Mouse (Mus musculus) hindbrain, embryonic 10.5 days (tissue): ENCODE results near the gene Syn3. TPM values are rescaled to one million over a fixed set of nuclear protein-coding genes. Genes with fewer than 3 reads are reported as not detected.

Experiments used
- DNase-seq: peaks from one replicate; pipeline ENCODE4 v3.0.0-alpha.2; 2017; ENCODE audit warnings: low spot score
- H3K27ac ChIP-seq: fragments of 300-500 bp; sonication (generic); 2 replicates; pipeline ENCODE4 v1.5.1; 2016; ENCODE audit warnings: mild to moderate bottlenecking, moderate library complexity
- H3K27me3 ChIP-seq: fragments of 300-500 bp; sonication (generic); 2 replicates; pipeline ENCODE4 v1.6.1; 2016; ENCODE audit warnings: mild to moderate bottlenecking; ENCODE audit not compliant: poor library complexity, insufficient read depth, severe bottlenecking
- H3K36me3 ChIP-seq: fragments of 300-500 bp; sonication (generic); 2 replicates; pipeline ENCODE4 v1.6.1; 2016; ENCODE audit warnings: mild to moderate bottlenecking, moderate library complexity
- H3K4me1 ChIP-seq: fragments of 300-500 bp; sonication (generic); replicated peaks from 2 replicates; pipeline ENCODE4 v1.6.1; 2016; ENCODE audit warnings: mild to moderate bottlenecking
- H3K4me3 ChIP-seq: fragments of 300-500 bp; sonication (generic); 2 replicates; pipeline ENCODE4 v1.5.1; 2016; ENCODE audit warnings: mild to moderate bottlenecking, moderate library complexity
- H3K9me3 ChIP-seq: fragments of 300-500 bp; sonication (generic); 2 replicates; pipeline ENCODE4 v1.6.1; 2016; ENCODE audit warnings: mild to moderate bottlenecking, moderate library complexity
- WGBS: fragments of 180-500 bp; shearing (Covaris S2); methylation state at CpG from one replicate; pipeline ENCODE4 v1.1.7; 2016; 5-methylcytosine and 5-hydroxymethylcytosine counted together
- polyA plus RNA-seq: library from polyadenylated mRNA; unstranded; fragments of >200 nt; fragmentation: Nextera tagmentation; extraction: Ambion mirVana; gene quantifications from 2 replicates; pipeline ENCODE4 v1.2.1, GENCODE M21; 2016

Gene Syn3
- polyA plus RNA-seq, 1 experiment from 2014 or later: 3.9 TPM

- peak; percentile 5 for DNase-seq
- 51% methylated on average over 4 of the region's 4 CpGs for WGBS
Measured at GRCm38 (mm10) chr10:86256221-86256620, 242.5 kb downstream of the Syn3 start.

GRCm38 (mm10) chr10:86250149-86250922 lies 248.4 kb downstream of the Syn3 start:
- Histone ChIP-seq H3K36me3 (no peaks in the 10 kb centered on the region), H3K27me3 (no peaks in the 10 kb centered on the region), H3K9me3 (no peaks in the 10 kb centered on the region), H3K4me1 (0 out of 2 replicates have a peak, but pooled peaks cover 5% of the 10 kb centered on the region), H3K4me3 (no peak overlapping the region), H3K27ac (no peak overlapping the region)
- no peak for DNase-seq
- WGBS: 67% methylated on average over 7 of the region's 7 CpGs

More at GRCm38 (mm10) chr10:86256221-86256620, 242.5 kb downstream of the Syn3 start:
- Histone ChIP-seq H3K36me3 (no peaks in the 10 kb centered on the region), H3K27me3 (no peaks in the 10 kb centered on the region), H3K4me1 (0 out of 2 replicates have a peak, but pooled peaks cover 4% of the 10 kb centered on the region), H3K9me3 (no peaks in the 10 kb centered on the region), H3K4me3 (no peak overlapping the region), H3K27ac (no peak overlapping the region)

GRCm38 (mm10) chr10:86249283-86249682 lies 249.4 kb downstream of the Syn3 start:
- H3K27me3 ChIP-seq: no peaks in the 10 kb centered on the region
- WGBS: 91% methylated on average over 1 of the region's 1 CpGs

GRCm38 (mm10) chr10:86248807-86249206 lies 249.9 kb downstream of the Syn3 start:
- Histone ChIP-seq H3K9me3 (no peaks in the 10 kb centered on the region), H3K36me3 (no peaks in the 10 kb centered on the region), H3K4me3 (no peak overlapping the region), H3K4me1 (0 out of 2 replicates have a peak, but pooled peaks cover 5% of the 10 kb centered on the region), H3K27ac (no peak overlapping the region), H3K27me3 (no peaks in the 10 kb centered on the region)
- no peak for DNase-seq
- WGBS: 87% methylated on average over 3 of the region's 3 CpGs

More at GRCm38 (mm10) chr10:86249283-86249682, 249.4 kb downstream of the Syn3 start:
- Histone ChIP-seq H3K27ac (no peak overlapping the region), H3K36me3 (no peaks in the 10 kb centered on the region), H3K4me3 (no peak overlapping the region), H3K9me3 (no peaks in the 10 kb centered on the region), H3K4me1 (0 out of 2 replicates have a peak, but pooled peaks cover 5% of the 10 kb centered on the region)
- no peak for DNase-seq

GRCm38 (mm10) chr10:86248131-86248740 lies 250.5 kb downstream of the Syn3 start:
- Histone ChIP-seq H3K4me1 (0 out of 2 replicates have a peak, but pooled peaks cover 5% of the 10 kb centered on the region), H3K9me3 (no peaks in the 10 kb centered on the region), H3K27ac (no peak overlapping the region), H3K36me3 (no peaks in the 10 kb centered on the region), H3K4me3 (no peak overlapping the region), H3K27me3 (no peaks in the 10 kb centered on the region)
- WGBS: 84% methylated on average over 10 of the region's 10 CpGs
- DNase-seq: no peak

GRCm38 (mm10) chr10:86245396-86245795 lies 253.3 kb downstream of the Syn3 start:
- Histone ChIP-seq H3K36me3 (no peaks in the 10 kb centered on the region), H3K4me3 (no peak overlapping the region), H3K9me3 (no peaks in the 10 kb centered on the region), H3K27ac (no peak overlapping the region), H3K4me1 (0 out of 2 replicates have a peak, but pooled peaks cover under 1% of the 10 kb centered on the region), H3K27me3 (no peaks in the 10 kb centered on the region)
- DNase-seq: no peak
- WGBS: 91% methylated on average over 7 of the region's 7 CpGs

GRCm38 (mm10) chr10:86243525-86243924 lies 255.2 kb downstream of the Syn3 start:
- Histone ChIP-seq H3K4me1 (no peaks in the 10 kb centered on the region), H3K27me3 (no peaks in the 10 kb centered on the region), H3K36me3 (no peaks in the 10 kb centered on the region), H3K4me3 (no peak overlapping the region), H3K27ac (no peak overlapping the region), H3K9me3 (no peaks in the 10 kb centered on the region)
- whole genome bisulfite sequencing: 89% methylated on average over 6 of the region's 6 CpGs
- no peak for DNase-seq

- Histone ChIP-seq H3K4me3 (no peak overlapping the region), H3K36me3 (no peaks in the 10 kb centered on the region), H3K4me1 (no peaks in the 10 kb centered on the region), H3K27ac (no peak overlapping the region), H3K27me3 (no peaks in the 10 kb centered on the region), H3K9me3 (no peaks in the 10 kb centered on the region)
- no peak for DNase-seq
- 94% methylated on average over 3 of the region's 3 CpGs for WGBS
Measured at GRCm38 (mm10) chr10:86242721-86243120, 256.0 kb downstream of the Syn3 start.

- no peaks in the 10 kb centered on the region for H3K9me3 ChIP-seq
- no peaks in the 10 kb centered on the region for H3K36me3 ChIP-seq
- no peak for DNase-seq
- H3K4me1 ChIP-seq: no peaks in the 10 kb centered on the region
- no peak overlapping the region for H3K4me3 ChIP-seq
- 88% methylated on average over 6 of the region's 6 CpGs for WGBS
- H3K27me3 ChIP-seq: no peaks in the 10 kb centered on the region
- no peak overlapping the region for H3K27ac ChIP-seq
Measured at GRCm38 (mm10) chr10:86230006-86230405, 268.7 kb downstream of the Syn3 start.

GRCm38 (mm10) chr10:86225480-86225879 lies 273.2 kb downstream of the Syn3 start:
- Histone ChIP-seq H3K4me3 (no peak overlapping the region), H3K9me3 (no peaks in the 10 kb centered on the region), H3K27me3 (no peaks in the 10 kb centered on the region), H3K4me1 (peaks cover 7% of the 10 kb centered on the region), H3K36me3 (no peaks in the 10 kb centered on the region), H3K27ac (no peak overlapping the region)
- 92% methylated on average over 3 of the region's 3 CpGs for WGBS
- no peak for DNase-seq

- no peaks in the 10 kb centered on the region for H3K27me3 ChIP-seq
Measured at GRCm38 (mm10) chr10:86218984-86219383, 279.7 kb downstream of the Syn3 start.

GRCm38 (mm10) chr10:86216836-86217235 lies 281.9 kb downstream of the Syn3 start:
- Histone ChIP-seq H3K4me3 (no peak overlapping the region), H3K36me3 (no peaks in the 10 kb centered on the region), H3K9me3 (no peaks in the 10 kb centered on the region; the same call in 1 of the 2 replicates), H3K4me1 (no peaks in the 10 kb centered on the region), H3K27me3 (no peaks in the 10 kb centered on the region), H3K27ac (no peak overlapping the region)
- WGBS: 87% methylated on average over 2 of the region's 2 CpGs
- no peak for DNase-seq

More at GRCm38 (mm10) chr10:86218984-86219383, 279.7 kb downstream of the Syn3 start:
- Histone ChIP-seq H3K36me3 (no peaks in the 10 kb centered on the region), H3K4me1 (no peaks in the 10 kb centered on the region), H3K4me3 (no peak overlapping the region), H3K9me3 (no peaks in the 10 kb centered on the region; the same call in 1 of the 2 replicates), H3K27ac (no peak overlapping the region)
- WGBS: 93% methylated on average over 3 of the region's 3 CpGs
- DNase-seq: no peak

- 87% methylated on average over 4 of the region's 4 CpGs for WGBS
- Histone ChIP-seq H3K4me3 (no peak overlapping the region), H3K27ac (no peak overlapping the region), H3K9me3 (no peaks in the 10 kb centered on the region; the same call in 1 of the 2 replicates), H3K36me3 (no peaks in the 10 kb centered on the region), H3K27me3 (no peaks in the 10 kb centered on the region), H3K4me1 (no peaks in the 10 kb centered on the region)
- DNase-seq: no peak
Measured at GRCm38 (mm10) chr10:86212062-86212461, 286.6 kb downstream of the Syn3 start.
